Mouse (Mus musculus): ENCODE data around the gene Ulk4.
A peak's percentile ranks its signal among the peaks of the same experiment; 100 is the strongest.
"Not testable (repeated sequence)": the region's sequence is repeated elsewhere in the genome, so short reads cannot be mapped to it uniquely, and the experiment has no call there.

Ulk4 gene

DNA sequence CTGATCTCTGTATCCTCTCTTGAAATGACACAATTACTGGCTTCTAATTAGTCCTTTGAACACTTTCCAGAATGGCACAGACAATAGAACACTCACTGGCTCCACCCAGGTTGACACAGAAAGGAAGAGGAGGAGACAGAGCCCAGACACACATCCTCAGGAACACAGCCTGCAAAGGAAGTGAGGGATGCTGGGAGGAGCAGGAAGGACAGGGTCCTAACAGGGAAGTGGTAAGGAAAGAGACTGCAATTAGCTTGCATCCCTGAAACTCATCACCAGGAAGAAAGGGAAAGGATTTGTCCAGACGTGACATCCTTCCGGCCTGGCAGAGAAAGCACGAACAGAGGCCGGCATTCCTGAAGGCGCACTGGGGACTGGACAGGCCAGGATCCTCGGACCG is 218.9 kb downstream of the Ulk4 start:
- DNase-seq = peak; percentile 67 to 81

DNA sequence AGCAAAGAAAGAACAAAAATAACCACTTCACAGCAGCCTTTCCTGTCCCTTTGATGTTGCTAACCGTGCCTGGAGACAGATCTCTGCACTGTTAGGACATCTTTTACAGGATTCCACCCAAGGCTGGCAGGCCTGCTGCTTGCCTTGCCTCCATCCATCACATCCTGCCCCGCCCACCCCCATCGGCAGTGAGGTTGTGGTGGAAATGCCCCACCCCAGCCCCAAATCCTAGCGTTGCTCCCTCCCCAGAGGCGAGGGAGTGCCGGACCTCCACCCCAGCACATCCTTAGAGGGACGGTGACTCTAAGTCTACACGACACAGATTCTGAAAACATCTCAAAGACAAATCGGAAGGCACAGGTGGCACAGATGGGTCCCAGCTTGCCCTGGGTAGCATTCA is 219.6 kb downstream of the Ulk4 start:
- DNase-seq = peak; percentile 59 to 63

DNA sequence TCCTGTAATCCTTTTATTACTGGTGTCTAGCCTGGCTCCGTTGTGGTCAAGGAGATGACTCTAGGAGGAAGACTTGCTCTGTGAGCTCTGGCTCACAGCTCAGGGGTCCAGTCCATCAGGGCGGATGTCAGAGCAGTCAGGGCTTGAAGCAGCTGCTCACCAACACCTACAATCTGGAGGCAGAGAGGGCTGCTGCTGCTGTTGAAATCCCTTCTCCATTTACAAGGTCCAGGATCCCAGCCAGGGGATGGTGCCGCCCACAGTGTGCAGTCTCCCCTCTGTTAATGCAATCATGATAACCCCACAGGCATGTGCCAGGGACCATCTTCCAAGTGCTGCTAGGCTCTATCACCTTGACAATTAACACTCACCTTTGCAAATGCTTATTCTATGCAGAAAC is 220.5 kb downstream of the Ulk4 start:
- DNase-seq = no peak

DNA sequence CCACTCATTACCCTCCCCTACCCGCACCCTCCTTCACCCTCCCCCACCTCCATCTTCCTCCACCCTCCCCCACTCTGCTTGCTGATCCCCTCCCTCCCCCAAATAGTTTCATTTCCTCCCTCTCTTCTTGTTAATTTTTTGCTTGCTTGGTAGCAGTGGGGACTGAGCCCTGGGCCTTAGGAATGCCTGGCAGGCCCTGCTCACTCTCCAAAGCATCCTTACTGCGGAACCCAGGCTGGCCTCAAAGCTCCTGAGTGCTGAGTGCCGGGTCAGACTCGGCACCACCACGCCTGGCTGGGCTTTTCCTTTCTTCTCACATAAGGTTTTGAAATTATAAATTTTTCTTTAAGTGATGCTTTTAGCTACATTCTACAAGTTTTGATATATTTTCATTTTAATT is 221.0 kb downstream of the Ulk4 start:
- no peak for DNase-seq

DNA sequence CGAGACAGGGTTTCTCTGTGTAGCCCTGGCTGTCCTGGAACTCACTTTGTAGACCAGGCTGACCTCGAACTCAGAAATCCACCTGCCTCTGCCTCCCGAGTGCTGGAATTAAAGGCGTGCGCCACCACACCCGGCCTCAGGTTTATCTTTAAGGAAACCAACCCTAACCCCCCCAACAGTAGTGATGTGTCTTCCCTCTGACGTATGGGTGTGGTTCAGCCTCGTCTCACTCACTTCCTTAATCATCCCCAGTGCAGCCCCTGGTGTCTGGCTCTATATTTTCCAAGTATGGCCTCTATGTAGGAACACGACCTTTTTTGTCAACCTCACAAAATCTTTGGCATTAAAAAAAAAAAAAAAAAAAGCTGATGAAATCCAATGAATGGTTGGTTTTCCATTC is 231.3 kb downstream of the Ulk4 start:
- DNase-seq = not testable (repeated sequence)

DNA sequence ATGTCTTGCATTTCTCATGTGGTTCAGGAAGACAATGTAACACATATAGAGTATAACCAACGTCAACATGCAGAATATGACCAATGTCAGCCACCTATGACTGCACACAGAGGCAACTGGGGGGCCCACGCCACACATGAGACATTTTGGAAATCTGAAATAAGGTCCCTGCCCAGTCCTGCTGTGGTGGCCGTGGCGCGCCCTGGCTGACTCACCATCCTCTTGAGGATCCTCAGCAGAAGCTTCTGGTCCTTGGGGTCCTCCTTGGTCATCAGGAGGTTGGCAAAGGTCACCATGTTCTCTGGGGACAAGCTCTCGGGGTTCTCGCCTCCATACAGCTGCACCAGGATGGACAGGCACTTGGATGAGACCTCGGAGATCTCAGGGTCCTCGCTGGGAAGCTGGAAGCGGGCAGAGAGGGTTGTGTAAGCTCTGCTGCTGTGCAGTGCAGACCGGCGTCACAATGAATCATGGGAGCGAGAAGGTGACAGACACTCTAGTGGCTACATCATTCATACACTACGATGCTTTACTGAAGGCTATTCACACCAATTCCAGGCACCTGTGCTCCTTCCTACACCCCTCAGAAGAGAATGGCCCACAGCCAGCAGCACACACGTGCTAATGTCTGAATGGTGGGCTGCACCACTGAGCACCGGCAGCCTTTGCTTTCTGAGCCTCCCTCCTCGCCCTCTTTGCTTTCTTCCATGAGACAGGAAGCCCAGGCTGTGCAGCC is 232.4 kb downstream of the Ulk4 start:
- DNase-seq = no peak

DNA sequence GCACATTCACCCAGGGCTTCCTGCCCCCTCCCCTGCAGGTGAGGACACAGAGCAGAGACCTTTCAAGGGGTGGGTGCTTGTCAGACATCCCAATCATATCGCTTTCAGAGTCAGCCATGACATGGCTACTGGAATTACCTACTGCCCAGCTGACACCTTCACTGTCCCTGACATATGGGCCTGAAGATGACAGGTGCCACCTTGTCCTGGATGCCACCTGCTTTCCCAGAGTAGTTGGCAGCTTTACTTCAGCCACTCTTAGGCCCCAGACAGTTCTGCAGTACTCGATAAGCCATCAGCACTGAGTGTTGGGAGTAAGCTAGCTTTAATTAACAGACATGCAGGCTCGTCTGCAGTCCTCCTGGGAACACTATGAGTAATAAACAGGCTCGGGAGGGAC is 234.0 kb downstream of the Ulk4 start:
- DNase-seq = no peak

DNA sequence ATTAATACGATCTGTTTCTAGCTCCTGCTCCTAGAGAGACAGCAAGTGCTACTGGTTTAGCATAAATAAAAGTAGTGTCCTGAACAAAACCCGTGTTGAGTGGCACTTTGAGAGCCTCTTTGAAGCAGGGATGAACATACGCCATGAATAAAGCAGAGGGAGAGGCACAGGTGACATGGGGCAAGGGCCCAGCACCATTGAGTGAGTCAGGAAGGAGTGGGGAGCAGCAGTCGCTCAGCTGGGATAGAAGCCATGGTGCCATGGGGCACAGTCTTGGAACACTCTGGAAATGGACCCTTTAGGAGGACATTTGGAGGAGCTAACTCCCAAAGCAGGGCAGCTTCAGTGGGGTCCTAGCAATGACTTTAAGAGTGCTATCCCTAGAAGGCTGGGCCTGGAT is 238.6 kb downstream of the Ulk4 start:
- DNase-seq = no peak

DNA sequence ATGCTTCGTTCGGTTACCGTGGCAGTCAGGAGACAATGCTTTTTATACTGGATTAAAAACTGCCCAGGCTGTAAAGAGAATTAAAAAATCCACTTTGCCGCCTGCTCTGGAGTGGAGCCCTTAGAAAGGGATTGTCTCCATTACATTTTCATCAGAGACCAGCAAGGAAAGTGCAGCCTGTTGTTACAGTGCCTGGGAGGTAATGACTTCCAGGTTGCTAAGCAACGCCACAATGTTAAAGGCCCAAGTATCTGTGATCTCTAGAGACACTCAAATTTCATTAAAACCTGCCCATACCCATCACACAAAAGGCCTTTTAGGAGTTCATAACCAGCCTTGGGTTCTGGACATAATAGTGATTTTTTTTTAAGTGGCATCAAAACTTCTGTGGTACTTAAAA is 239.0 kb downstream of the Ulk4 start:
- no peak for DNase-seq

DNA sequence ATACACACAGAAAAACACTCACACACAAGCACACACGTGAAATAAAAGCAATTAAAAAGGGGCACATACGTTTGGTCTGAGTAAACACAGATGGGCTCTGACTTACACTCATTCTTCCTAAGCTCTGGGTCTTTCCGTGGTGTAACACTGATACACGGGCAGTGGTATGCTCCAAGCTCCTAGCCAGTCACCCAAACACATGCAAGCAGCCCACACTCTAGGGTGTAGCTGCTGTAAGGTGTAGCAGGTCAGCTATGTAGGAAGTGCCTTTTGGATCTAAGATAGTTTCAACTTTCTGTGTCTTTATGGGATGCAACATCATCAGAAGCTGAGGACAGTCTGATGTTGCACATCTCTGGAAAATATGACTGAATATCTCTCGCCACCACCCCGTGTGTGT is 241.7 kb downstream of the Ulk4 start:
- DNase-seq = no peak

DNA sequence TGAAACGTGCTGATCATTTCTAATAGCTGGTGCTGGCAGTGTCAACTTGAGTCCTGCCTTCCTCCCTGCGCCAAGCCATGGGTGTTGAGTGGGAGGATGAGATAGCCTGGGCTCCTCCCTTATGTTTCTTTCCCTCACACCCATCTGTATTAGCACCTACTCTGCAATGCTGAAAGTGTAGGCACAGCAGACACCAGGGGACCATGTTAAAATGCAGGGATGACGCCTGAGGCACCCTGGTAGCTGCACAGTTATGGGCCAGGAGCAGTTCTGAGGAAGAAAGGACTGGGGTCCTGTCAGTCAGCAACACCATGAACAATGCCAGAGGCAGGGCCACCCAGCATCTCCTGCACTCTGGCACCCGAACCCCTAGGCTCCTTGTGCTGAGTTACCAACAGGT is 243.4 kb downstream of the Ulk4 start:
- no peak for DNase-seq

DNA sequence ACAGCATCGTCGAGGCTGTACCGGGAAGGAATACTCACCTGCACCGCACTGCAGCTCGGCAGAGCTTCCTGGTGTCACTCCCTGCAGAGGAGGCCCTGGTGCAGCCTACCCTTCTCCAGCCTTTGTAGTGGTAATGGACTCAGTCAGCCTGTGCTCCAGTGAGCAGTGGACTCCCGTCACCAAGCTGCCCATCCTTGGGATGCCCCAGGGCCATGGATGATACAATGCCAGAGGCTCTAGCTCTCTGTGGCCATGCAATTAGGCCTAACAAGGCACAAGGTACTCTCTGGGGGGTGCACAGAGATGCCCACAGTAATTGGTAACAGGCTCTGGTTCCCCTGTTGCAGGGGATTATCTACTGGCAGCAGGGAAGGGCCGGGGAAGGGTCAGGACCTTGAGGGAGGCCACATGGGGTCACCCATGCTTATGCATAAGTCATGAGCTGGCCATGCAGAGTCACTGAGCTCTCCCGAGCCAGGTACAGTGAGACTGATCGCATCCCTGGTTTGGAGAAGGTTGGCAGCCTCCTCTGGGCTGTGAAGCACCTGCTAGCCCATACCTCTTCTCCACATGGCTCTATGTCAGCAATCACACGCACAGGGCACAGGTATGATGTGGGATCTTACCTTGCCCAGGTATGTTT is 244.6 kb downstream of the Ulk4 start:
- DNase-seq = no peak

DNA sequence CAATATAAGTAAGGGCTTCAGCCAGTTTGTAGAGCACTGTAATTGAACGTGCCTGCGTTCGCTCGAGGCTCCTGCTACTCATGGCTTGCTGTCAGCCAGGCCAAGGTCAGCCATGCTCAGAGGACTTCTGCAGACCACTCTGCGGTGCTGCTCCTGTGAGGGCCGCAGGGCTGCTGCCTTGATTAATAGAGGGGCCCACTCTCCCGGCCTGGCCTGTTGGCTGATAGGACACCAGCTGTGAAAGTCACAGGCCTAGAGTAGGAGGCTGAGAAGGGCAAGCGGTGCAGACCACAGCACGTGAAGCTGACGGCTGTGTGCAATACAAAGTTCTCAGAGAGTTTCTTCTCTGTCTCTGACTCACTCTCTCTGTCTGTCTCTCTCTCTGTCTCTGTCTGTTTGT is 246.0 kb downstream of the Ulk4 start:
- DNase-seq = no peak

DNA sequence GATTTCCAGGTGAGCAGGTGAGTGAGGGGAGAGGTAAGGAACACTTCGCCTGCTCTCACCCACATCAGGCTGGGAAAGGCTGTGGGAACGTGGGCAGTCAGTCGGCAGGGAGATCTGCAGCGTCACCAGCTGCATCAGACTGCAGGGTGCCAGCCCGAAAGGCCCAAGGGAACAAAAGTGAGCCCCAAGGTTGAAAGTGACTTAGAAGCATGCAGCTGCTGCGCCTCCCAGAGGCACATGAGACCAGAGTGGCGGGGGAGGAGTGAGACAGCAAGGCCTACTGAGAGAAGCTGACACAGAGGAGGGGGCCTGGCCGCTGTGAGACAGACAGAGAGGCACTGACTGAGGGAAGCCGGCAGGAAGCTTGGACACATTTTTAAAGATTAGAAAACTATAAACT is 247.2 kb downstream of the Ulk4 start:
- DNase-seq = no peak

DNA sequence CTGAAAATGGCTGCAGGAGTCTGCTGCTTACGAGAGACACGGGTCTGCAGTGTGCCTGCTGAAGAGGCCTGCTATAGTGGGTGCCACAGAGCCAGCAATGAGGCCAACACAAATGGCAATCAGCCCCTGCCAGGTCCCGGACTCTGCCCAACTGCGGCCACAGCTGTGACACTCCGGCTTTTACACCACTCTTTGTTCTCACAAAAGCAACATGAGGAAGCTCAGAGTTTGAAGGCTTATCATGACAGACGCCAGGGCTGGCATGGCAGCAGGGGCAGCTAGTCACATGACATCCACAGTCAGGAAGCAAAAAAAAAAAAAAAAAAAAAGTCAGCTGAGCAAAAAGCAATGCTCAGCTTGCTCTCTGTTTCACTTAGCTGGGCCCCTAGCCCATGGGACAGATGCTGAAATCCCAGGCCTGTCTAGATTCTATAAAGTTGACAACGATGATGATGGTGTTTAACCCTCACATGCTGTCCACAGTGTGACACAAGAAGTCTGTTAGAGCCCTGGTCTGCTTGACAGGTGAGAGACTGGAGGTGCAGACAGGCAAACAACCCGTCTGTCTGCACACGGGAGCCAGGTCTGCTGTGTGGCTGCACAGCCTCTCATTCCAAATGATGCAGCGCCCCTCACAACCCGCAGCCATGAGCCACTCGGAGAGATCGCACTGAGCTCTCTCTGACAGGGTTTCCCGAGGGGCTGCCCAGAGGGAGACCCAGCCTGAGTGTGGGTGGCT is 253.3 kb downstream of the Ulk4 start:
- DNase-seq = no peak

DNA sequence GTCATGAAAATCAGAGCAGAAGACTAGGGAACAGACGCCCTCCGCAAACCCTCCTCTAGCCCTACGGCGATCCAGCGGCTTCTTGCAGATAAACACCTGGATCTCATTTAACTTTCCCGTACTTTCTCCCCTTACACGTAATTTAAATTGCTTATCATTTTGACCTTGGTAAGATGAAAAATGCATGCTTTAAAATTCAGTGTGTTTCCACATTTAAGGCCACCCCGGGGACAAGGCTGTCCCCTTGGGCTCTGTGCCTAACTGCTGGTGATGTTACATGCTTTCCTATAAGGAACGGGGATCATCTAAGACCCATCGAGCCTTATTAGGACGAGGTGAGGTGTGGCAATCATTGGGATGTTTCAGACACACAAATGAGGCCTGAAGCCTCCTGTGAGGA is 256.6 kb downstream of the Ulk4 start:
- DNase-seq = no peak

DNA sequence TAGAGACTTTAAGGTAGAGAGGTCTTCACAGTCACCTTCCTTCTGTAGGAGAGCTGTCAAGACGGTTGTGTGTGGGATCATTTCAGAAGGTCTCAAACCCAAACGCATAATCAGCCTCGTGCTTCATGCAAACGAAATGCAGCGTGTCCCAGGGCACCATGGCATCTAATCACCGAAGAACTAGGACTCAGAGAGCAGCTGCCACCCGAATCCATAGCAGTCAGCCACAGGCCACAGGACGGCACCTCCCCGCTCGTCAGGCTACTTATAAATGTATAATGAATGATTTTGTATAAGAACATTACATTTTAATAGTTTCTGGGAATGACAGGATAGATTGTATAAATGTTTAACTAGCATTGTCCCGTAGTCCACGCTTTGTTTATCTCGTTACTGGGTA is 257.1 kb downstream of the Ulk4 start:
- no peak for DNase-seq

DNA sequence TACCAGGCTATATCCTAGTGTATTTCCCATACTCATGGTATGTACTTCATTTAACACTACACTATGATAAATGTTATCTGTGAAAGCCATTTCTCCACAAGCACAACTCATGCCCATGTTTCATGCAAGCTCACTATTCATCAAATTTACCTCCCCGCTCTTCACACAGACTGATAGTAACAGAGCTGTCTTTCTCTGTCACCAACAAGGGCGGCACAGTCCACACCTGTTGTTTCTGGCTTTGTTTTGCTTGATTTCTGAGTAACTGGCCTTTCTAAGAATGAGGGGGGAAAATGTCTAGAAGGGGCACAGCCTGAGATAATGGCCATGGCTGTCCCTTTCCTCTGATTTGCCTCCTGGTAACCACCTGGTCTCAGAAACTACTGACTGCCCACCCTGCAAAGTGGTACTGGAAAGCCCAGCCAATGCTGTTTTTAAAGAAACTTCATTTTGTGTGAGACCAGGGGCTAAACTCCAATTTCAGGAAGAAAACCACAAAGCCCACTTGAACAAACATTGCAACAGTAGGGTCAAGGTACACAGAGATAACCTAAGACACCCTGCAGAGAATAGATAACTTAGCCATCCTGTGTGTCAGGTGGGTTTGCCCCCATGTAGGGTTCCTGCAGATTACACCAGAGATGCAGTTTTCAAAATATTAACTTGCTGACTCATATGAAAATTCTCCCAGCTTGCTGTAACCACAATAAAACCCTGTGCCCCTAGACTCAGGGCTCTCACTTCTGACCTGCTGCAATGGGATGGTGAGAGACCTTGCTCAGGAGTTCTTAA is 258.3 kb downstream of the Ulk4 start:
- no peak for DNase-seq

DNA sequence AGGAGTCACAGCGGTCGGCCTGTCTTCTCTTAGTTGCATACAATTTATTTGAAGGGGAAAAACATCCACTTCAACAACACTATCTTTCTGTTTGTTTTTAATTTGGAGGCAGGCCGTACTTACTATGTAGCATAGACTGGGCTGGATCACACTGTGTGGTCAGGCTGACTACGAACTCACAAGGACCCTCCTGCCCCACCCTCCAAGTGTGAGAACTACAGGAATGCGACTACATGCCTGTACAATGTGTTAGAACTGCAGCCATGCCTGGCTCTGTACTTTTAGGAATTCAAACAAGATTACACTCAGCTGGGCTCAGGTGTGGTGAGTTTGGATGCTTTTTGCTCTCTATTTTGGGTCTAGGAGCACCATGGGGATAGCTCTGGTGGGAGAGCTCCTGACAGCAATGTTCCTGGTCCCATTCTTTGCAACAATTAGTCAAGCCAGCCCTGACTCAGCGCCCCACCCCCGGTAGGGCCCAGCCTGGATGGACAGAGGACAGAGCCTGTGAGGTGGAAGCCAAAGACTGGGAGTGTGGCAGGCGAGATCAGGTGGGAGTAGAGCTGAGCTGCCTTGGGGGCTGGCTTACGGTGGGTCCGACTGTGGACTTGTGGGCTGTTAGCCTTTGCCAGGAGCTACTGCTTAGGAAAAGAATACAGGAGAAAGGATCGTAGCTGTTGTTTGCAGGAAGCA is 261.0 kb downstream of the Ulk4 start:
- no peak for DNase-seq

DNA sequence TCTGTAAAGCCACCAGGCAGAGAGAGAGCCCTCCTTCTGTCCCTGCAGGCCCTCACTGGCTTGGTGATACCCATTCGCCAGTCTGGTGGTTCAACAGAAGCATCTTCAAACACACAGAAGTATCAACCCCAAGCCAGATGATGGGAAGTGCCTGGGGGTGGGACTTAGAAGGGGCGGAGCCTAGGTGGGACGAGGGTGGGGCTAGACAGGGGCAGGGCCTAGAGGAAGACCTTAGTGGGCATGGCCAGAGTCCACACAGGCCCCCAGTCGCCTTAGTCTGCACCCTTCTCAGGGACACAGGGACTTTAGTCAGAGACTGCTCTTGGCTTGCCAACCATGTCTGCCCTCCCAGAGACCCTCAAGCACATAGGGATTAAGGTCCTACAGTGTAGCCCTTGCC is 265.5 kb downstream of the Ulk4 start:
- no peak for DNase-seq

DNA sequence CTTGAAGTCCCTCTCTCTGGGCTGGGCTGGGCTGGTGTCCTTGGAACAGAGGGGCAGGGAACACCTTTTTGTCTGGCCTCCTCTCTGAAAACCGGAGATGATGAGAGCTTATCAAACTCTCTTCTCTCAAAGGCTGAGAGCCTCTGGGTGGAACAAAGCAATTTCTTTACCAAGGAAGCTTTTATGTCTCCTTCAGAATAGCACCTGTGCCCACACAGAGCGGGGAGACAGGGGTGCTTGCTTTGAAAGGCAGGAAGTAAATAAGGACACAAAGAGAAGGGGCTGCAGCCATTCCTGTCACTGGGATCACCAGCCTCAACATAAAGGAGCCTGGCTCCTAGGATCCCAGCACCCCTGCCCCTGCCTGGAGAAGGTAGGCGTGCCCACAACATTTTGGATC is 266.5 kb downstream of the Ulk4 start:
- DNase-seq = no peak

DNA sequence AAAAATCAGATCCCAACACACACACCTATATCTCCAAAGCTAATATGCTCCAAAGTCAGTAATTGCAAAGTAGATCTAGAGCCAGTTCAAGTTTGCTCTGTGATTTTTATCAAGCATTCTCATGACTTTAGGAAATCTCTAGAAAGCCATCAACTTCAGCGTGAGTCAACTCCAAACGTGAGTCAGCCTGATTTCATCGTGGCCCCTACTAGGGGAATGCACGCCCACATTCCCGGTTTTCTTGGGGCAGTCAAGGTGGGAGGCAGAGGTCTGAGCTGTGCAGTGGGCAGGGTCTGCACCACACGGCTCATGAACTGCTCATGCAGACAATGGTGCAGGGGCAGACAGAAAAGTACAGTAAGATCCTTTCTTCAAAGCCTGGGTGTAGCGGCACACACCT is 271.0 kb downstream of the Ulk4 start:
- DNase-seq = no peak
